Mouse (Mus musculus) kidney, postnatal 0 days (tissue): ENCODE measurements around the gene Nkain4. TPM values are rescaled to one million over a fixed set of nuclear protein-coding genes. Genes with fewer than 3 reads are reported as not detected.

Experiments
- ATAC-seq: fragments of 200-750 bp; cut with Nextera tagmentation; replicated peaks from 2 replicates; pipeline ENCODE4 v1.8.0; 2017; ENCODE audit warnings: low read depth, moderate number of reproducible peaks, moderate TSS enrichment, moderate library complexity; ENCODE audit not compliant: low FRiP score
- DNase-seq: peaks from one replicate; pipeline ENCODE4 v3.0.0-alpha.2; 2016; ENCODE audit warnings: low spot score
- H3K27ac ChIP-seq: fragments of 300-500 bp; sonication (generic); 2 replicates; pipeline ENCODE4 v1.5.1; 2014; ENCODE audit warnings: mild to moderate bottlenecking
- H3K27me3 ChIP-seq: fragments of 300-500 bp; sonication (generic); 2 replicates; pipeline ENCODE4 v1.6.1; 2014; ENCODE audit warnings: low read length, mixed read lengths; ENCODE audit not compliant: insufficient read depth
- H3K36me3 ChIP-seq: fragments of 300-500 bp; sonication (generic); 2 replicates; pipeline ENCODE4 v1.6.1; 2014; ENCODE audit warnings: low read length, mixed read lengths; ENCODE audit not compliant: insufficient read depth
- H3K4me1 ChIP-seq: fragments of 300-500 bp; sonication (generic); replicated peaks from 2 replicates; pipeline ENCODE4 v1.6.1; 2014; ENCODE audit warnings: antibody characterized with exemption, low read length, mixed read lengths; ENCODE audit not compliant: insufficient read depth
- H3K4me2 ChIP-seq: fragments of 300-500 bp; sonication (generic); 2 replicates; pipeline ENCODE4 v1.6.1; 2014; ENCODE audit warnings: mild to moderate bottlenecking, low read length, moderate library complexity, mixed read lengths
- H3K4me3 ChIP-seq: fragments of 300-500 bp; sonication (generic); replicated peaks from 2 replicates; pipeline ENCODE4 v1.5.1; 2014; ENCODE audit warnings: low read depth, low read length
- H3K9ac ChIP-seq: fragments of 300-500 bp; sonication (generic); 2 replicates; pipeline ENCODE4 v1.6.1; 2014; ENCODE audit warnings: low read depth, low read length
- H3K9me3 ChIP-seq: fragments of 300-500 bp; sonication (generic); replicated peaks from 2 replicates; pipeline ENCODE4 v1.6.1; 2016; ENCODE audit warnings: low read length, inconsistent platforms, mixed read lengths
- CTCF ChIP-seq: IDR thresholded peaks from 2 replicates; pipeline ENCODE4 v1.5.1; 2016; ENCODE audit warnings: antibody characterized with exemption, low read depth, mild to moderate bottlenecking, moderate library complexity
- WGBS: fragments of 180-500 bp; shearing (Covaris S2); extraction: QIAGEN DNeasy Blood & Tissue Kit; methylation state at CpG from one replicate; pipeline ENCODE4 v1.1.7; 2014; 5-methylcytosine and 5-hydroxymethylcytosine counted together
- polyA plus RNA-seq: library from polyadenylated mRNA; unstranded; fragments of >200 nt; fragmentation: Nextera tagmentation; extraction: Ambion mirVana; gene quantifications from 2 replicates; pipeline ENCODE4 v1.2.1, GENCODE M21; 2015

Gene Nkain4
- polyA plus RNA-seq, 1 experiment from 2014 or later = 24.1 TPM

- Histone ChIP-seq H3K4me1 (0 out of 2 replicates have a peak, but pooled peaks cover 3% of the 10 kb centered on the region), H3K4me2 (no peak overlapping the region), H3K9me3 (no peaks in the 10 kb centered on the region), H3K9ac (no peak overlapping the region), H3K27ac (no peak overlapping the region), H3K4me3 (no peak overlapping the region), H3K36me3 (no peaks in the 10 kb centered on the region), H3K27me3 (no peaks in the 10 kb centered on the region)
- WGBS = 55% methylated on average over 7 of the region's 7 CpGs
- DNase-seq (no peak), ATAC-seq (no peak)
- no peak for TF ChIP-seq CTCF
These were observed 5.1 kb upstream of the Nkain4 start for GRCm38 (mm10) chr2:180959605-180960004.

GRCm38 (mm10) chr2:180953638-180954037 is 861 bp downstream of the Nkain4 start:
- Histone ChIP-seq H3K4me2 (peak overlapping the region; percentile 91), H3K27me3 (no peaks in the 10 kb centered on the region), H3K4me3 (peak overlapping the region; percentile 52), H3K4me1 (peaks cover 8% of the 10 kb centered on the region; the same call in 1 of the 2 replicates), H3K9me3 (no peaks in the 10 kb centered on the region), H3K9ac (peak overlapping the region; percentile 54; the same call in 1 of the 2 replicates), H3K36me3 (no peaks in the 10 kb centered on the region), H3K27ac (peak overlapping the region; percentile 19; the same call in 1 of the 2 replicates)
- WGBS = 35% methylated on average over 2 of the region's 2 CpGs
- no peak for ATAC-seq
- TF ChIP-seq CTCF = no peak
- DNase-seq = no peak

DNA sequence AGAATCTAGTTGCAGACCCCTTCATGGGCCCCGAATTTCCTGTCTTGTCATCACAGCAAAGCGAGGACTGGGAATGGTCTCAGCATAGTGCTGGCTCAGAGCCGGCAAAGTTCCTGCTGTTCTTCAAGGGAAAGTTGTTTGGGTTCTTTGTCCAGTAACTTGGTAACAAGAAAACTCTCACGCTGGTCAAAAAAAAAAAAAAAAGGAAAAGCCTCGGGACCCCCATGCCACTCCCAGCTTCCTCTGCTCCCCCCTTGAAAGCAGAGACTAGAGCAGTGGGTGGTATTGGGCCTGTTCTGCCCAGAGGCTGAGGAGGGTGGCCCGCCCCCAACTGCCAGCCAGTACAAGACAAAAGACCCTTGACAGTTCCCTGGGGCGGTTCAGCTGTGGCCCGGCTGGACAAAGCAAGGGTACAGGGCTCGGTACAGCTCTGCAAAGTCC is 1.7 kb downstream of the Nkain4 start:
- Histone ChIP-seq H3K9me3 (no peaks in the 10 kb centered on the region), H3K36me3 (no peaks in the 10 kb centered on the region), H3K4me1 (peaks cover 8% of the 10 kb centered on the region; the same call in 1 of the 2 replicates), H3K9ac (no peak overlapping the region), H3K27ac (peak overlapping the region; percentile 19; the same call in 1 of the 2 replicates), H3K4me2 (peak overlapping the region; percentile 41), H3K4me3 (no peak overlapping the region), H3K27me3 (no peaks in the 10 kb centered on the region)
- ATAC-seq (no peak), DNase-seq (peak; percentile 60)
- no peak for TF ChIP-seq CTCF
- 18% methylated on average over 9 of the region's 9 CpGs for WGBS

GRCm38 (mm10) chr2:180949947-180950346 is 4.6 kb downstream of the Nkain4 start:
- Histone ChIP-seq H3K4me1 (peaks cover 5% of the 10 kb centered on the region; the same call in 1 of the 2 replicates), H3K9me3 (no peaks in the 10 kb centered on the region), H3K27ac (no peak overlapping the region), H3K4me2 (no peak overlapping the region), H3K4me3 (no peak overlapping the region), H3K9ac (no peak overlapping the region), H3K36me3 (no peaks in the 10 kb centered on the region), H3K27me3 (no peaks in the 10 kb centered on the region)
- TF ChIP-seq CTCF = no peak
- ATAC-seq (no peak), DNase-seq (peak; percentile 24)
- 0% methylated on average over 1 of the region's 1 CpGs for WGBS

DNA sequence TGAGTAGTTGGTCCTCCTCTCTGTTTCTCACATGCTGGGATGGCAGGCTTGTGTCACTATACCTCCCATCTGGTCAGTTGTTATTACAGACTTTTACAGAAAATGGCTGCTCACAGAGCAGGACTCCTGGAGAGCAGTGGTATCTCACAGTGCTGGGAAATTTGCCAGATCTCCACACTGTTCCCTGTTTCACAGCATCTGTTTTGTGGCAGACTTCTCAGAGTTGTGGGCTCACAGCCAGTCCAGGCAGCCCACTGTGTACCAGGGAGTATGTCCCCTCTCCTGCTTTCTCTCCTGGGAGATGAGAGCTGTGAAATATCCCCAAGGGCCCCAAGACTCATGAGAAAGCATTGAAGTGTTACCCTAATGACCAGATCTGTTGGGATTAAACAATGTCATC is 12.6 kb downstream of the Nkain4 start:
- Histone ChIP-seq H3K27me3 (no peaks in the 10 kb centered on the region), H3K4me1 (no peaks in the 10 kb centered on the region), H3K9ac (no peak overlapping the region), H3K27ac (no peak overlapping the region), H3K9me3 (no peaks in the 10 kb centered on the region), H3K36me3 (no peaks in the 10 kb centered on the region), H3K4me3 (no peak overlapping the region), H3K4me2 (no peak overlapping the region)
- DNase-seq (no peak), ATAC-seq (no peak)
- no peak for TF ChIP-seq CTCF

DNA sequence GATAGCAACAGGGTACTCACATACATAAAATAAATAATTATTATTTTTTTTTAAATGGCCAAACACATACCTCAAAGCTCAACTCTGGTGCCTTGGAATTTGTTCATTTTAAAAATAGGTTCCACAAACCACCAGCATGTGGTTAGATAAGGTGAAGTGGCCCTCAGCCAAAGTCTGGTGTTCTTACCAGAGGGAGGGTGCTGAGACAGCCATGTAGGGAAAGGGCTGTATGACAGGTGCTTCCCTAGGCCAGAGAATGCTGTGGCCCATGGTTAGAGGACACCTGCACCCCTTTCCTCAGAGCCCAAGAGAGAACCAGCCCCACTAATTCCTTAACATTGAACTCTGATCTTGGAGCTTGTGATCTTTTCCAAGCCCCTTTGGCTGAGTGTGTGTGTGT is 14.3 kb downstream of the Nkain4 start:
- Histone ChIP-seq H3K27me3 (no peaks in the 10 kb centered on the region), H3K4me1 (no peaks in the 10 kb centered on the region), H3K27ac (no peak overlapping the region), H3K9ac (no peak overlapping the region), H3K4me2 (no peak overlapping the region), H3K36me3 (no peaks in the 10 kb centered on the region), H3K4me3 (no peak overlapping the region), H3K9me3 (no peaks in the 10 kb centered on the region)
- no peak for TF ChIP-seq CTCF
- no peak for ATAC-seq
- no peak for DNase-seq

GRCm38 (mm10) chr2:180932418-180932817 is 22.1 kb downstream of the Nkain4 start:
- no peak overlapping the region for H3K27ac ChIP-seq
- no peak overlapping the region for H3K9ac ChIP-seq
- no peak for TF ChIP-seq CTCF
- no peak overlapping the region for H3K4me3 ChIP-seq
- ATAC-seq (no peak), DNase-seq (no peak)
- no peaks in the 10 kb centered on the region for H3K4me1 ChIP-seq
- no peaks in the 10 kb centered on the region for H3K36me3 ChIP-seq
- no peak overlapping the region for H3K4me2 ChIP-seq
- no peaks in the 10 kb centered on the region for H3K9me3 ChIP-seq
- no peaks in the 10 kb centered on the region for H3K27me3 ChIP-seq
- WGBS = 77% methylated on average over 1 of the region's 1 CpGs
